Mouse (Mus musculus) liver, postnatal 0 days (tissue): Measurements from ENCODE around the gene Dpy19l3. TPM values are rescaled to one million over a fixed set of nuclear protein-coding genes. Genes with fewer than 3 reads are reported as not detected.

ENCODE experiments used
- ATAC-seq: fragments of 200-750 bp; cut with Nextera tagmentation; 2 replicates; pipeline ENCODE4 v1.8.0; 2017; ENCODE audit warnings: mild to moderate bottlenecking, moderate library complexity
- DNase-seq: peaks from one replicate; pipeline ENCODE4 v3.0.0-alpha.2; 2016
- H3K27ac ChIP-seq: fragments of 300-500 bp; sonication (generic); 2 replicates; pipeline ENCODE4 v1.5.1; 2014; ENCODE audit warnings: antibody characterized with exemption, moderate library complexity, mild to moderate bottlenecking, low read depth
- H3K27me3 ChIP-seq: fragments of 300-500 bp; sonication (generic); 2 replicates; pipeline ENCODE4 v1.6.1; 2014; ENCODE audit warnings: low read length, control low read depth, mixed read lengths; ENCODE audit not compliant: insufficient read depth
- H3K36me3 ChIP-seq: fragments of 300-500 bp; sonication (generic); replicated peaks from 2 replicates; pipeline ENCODE4 v1.6.1; 2014; ENCODE audit warnings: mild to moderate bottlenecking, control low read depth, low read length, moderate library complexity, mixed read lengths; ENCODE audit not compliant: insufficient read depth
- H3K4me1 ChIP-seq: fragments of 300-500 bp; sonication (generic); 2 replicates; pipeline ENCODE4 v1.6.1; 2014; ENCODE audit warnings: antibody characterized with exemption, mild to moderate bottlenecking, control low read depth; ENCODE audit not compliant: insufficient read depth
- H3K4me2 ChIP-seq: fragments of 300-500 bp; sonication (generic); 2 replicates; pipeline ENCODE4 v1.6.1; 2014; ENCODE audit warnings: low read depth, mild to moderate bottlenecking, low read length, moderate library complexity, mixed read lengths
- H3K4me3 ChIP-seq: fragments of 300-500 bp; sonication (generic); 2 replicates; pipeline ENCODE4 v1.5.1; 2014; ENCODE audit warnings: low read depth, low read length
- H3K9ac ChIP-seq: fragments of 300-500 bp; sonication (generic); replicated peaks from 2 replicates; pipeline ENCODE4 v1.6.1; 2014; ENCODE audit warnings: mild to moderate bottlenecking, moderate library complexity
- H3K9me3 ChIP-seq: fragments of 300-500 bp; sonication (generic); 2 replicates; pipeline ENCODE4 v1.6.1; 2016; ENCODE audit warnings: mild to moderate bottlenecking, control low read depth, low read length, mixed read lengths
- CTCF ChIP-seq: sonication (generic); IDR thresholded peaks from 2 replicates; pipeline ENCODE4 v1.5.1; 2016; ENCODE audit warnings: antibody characterized with exemption, low read depth
- EP300 ChIP-seq: IDR thresholded peaks from 2 replicates; pipeline ENCODE4 v1.6.1; 2016; ENCODE audit warnings: antibody characterized with exemption, low read depth, mild to moderate bottlenecking
- WGBS: fragments of 180-500 bp; shearing (Covaris S2); extraction: QIAGEN DNeasy Blood & Tissue Kit; methylation state at CpG from one replicate; pipeline ENCODE4 v1.1.7; 2014; ENCODE audit not compliant: insufficient replicate concordance; 5-methylcytosine and 5-hydroxymethylcytosine counted together
- polyA plus RNA-seq: library from polyadenylated mRNA; unstranded; fragments of >200 nt; fragmentation: Nextera tagmentation; extraction: Ambion mirVana; gene quantifications from 2 replicates; pipeline ENCODE4 v1.2.1, GENCODE M21; 2015

Dpy19l3 gene
- polyA plus RNA-seq, 1 experiment from 2014 or later, result 6.0 TPM

DNA sequence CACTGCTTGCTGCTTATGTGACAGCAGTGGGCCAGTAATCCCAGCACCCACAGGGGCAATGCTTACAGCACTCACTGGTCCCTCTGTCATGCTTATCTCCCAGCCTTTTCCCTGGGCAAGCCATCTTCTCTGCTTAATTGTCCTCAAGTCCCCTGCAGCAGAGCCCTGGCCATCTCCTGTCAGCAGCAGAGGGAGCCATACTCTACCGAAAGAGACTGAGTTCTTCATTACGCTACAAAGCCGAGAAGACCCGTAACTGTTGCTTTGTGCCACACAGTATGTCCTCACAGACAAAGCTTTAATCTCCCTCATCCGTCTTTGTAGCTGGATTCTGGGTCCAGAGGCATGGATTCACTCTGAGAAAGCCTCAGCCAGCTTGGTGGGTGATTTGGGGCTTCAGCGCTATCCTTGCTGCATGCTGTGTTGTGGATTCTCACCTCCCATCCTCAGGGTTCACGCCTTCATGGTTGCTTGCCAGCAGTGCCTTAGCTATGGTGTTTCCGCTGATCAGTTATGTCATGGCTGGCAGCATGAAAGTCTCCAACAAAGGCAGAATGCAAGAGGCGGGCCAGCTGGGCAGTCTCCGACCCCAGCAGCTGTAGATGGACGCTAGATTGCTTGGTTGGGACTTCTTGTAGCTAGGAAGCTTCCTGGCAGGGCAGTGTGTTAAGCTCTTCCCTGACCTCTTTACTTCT, 103.4 kb downstream of the Dpy19l3 start:
- peak; percentile 15; the same call in 1 of the 2 replicates for TF ChIP-seq CTCF
- no peak for TF ChIP-seq EP300
- 75% methylated on average over 11 of the region's 11 CpGs for WGBS
- Histone ChIP-seq H3K27me3 (no peaks in the 10 kb centered on the region), H3K4me2 (no peak overlapping the region), H3K4me1 (0 out of 2 replicates have a peak, but pooled peaks cover 4% of the 10 kb centered on the region), H3K4me3 (no peak overlapping the region), H3K9me3 (no peaks in the 10 kb centered on the region), H3K27ac (no peak overlapping the region), H3K9ac (no peak overlapping the region), H3K36me3 (no peaks in the 10 kb centered on the region)
- no peak for DNase-seq
- ATAC-seq, result no peak

DNA sequence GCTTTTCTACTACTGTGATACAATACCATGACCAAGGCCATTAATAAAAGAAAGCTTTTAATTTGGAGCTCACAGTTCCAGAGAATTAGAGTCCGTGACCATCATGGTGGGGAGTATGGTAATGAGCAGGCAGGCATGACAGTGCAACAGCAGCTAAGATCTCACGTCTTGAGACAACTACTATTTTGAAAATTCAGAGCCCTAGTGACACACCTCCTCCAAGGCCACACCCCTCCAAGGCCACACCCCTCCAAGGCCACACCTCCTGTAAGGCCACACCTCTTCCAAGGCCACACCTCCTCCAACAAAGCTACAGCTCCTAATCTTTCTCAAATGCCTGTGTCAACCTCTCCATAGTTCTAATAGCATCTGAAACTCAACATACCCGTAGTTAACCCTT, 105.2 kb downstream of the Dpy19l3 start:
- Histone ChIP-seq H3K27me3 (no peaks in the 10 kb centered on the region), H3K4me3 (no peak overlapping the region), H3K9ac (no peak overlapping the region), H3K4me2 (no peak overlapping the region), H3K36me3 (peaks cover 10% of the 10 kb centered on the region; the same call in 1 of the 2 replicates), H3K9me3 (no peaks in the 10 kb centered on the region), H3K27ac (no peak overlapping the region), H3K4me1 (0 out of 2 replicates have a peak, but pooled peaks cover 4% of the 10 kb centered on the region)
- no peak for TF ChIP-seq CTCF
- TF ChIP-seq EP300, result no peak
- 37% methylated on average over 3 of the region's 3 CpGs for WGBS
- ATAC-seq (peak; percentile 62), DNase-seq (peak; percentile 81)

DNA sequence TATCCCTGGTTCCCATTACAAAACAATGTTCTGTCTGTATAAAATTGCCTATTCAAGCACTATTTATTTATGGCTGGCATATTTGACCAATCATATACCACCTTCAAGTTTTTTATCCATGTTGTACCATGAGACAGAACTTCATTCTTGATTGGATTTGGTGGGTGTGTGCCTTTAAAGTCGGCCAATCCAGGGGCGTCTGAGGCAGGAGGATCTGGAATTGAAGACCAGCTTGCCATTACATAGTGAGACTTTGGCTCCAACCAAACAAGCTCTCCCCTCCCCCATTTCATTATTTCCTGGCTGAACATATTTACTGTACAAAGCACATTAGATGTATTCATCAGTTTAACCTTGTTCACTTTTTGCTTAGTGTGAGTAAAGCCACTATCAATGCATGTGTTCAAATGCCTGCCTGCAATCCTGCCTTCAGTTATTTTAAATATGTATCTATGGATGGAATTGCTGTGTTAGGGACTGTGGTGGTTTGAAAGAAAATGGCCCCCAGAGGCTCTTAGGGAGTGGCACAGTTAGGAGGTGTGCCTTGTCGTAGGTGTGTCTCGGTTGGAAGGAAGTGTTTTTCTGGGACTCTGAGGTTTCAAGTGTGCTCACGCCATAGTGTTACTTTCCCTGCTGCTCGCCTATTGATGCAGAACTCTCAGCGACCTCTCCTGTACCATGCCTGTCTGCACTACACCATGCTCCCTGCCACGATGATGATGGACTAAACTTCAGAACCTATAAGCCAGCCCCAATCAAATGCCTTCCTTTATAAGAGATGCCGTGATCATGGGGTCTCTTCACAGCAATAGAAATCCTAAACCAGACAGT, 105.8 kb downstream of the Dpy19l3 start:
- Histone ChIP-seq H3K4me1 (0 out of 2 replicates have a peak, but pooled peaks cover 4% of the 10 kb centered on the region), H3K9ac (no peak overlapping the region), H3K27me3 (no peaks in the 10 kb centered on the region), H3K27ac (no peak overlapping the region), H3K36me3 (peaks cover 15% of the 10 kb centered on the region), H3K9me3 (no peaks in the 10 kb centered on the region), H3K4me2 (no peak overlapping the region), H3K4me3 (no peak overlapping the region)
- 68% methylated on average over 9 of the region's 9 CpGs for WGBS
- no peak for TF ChIP-seq CTCF
- no peak for TF ChIP-seq EP300
- DNase-seq, result no peak
- no peak for ATAC-seq

DNA sequence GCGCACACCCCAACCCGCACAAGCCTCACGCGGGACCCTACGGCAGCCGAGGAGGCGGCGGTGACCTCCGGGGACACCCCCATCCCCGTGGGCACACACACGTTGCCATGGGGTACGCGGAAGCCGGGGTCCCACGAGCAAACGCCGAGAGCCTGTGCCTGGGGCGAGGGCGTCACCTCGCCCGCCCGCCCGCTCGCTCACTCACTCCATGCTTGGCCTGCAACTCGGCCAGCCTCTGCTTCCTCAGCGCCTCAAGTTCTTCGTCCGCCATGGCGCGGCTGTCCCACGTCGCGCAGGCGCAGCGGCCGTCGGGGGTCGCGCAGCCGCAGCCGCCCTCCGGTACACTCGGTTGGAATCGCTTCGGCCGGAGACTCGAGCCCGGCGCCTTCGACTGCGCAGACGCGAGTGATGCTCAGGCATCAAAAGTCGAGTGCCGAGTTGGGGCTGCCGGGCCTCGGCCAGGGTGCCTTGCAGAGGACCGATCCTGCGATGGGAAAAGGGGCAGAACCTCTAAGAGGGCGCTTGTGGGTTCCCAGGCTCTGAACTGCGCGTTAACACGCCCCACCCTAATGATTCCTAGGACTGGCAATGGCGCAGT, 107.1 kb downstream of the Dpy19l3 start, which contains the start of gene Pdcd5:
Gene Pdcd5 (minus strand): TSS at position 421 of the 598 bp plus-strand sequence.
- H3K27ac ChIP-seq, result peak within 1 kb of the TSS; percentile 77
- peak within 1 kb of the TSS; percentile 97 for H3K9ac ChIP-seq
- no peaks in the 10 kb centered on the region for H3K9me3 ChIP-seq
- H3K36me3 ChIP-seq, result peaks cover 20% of the 10 kb centered on the region
- ATAC-seq (peak; percentile 88), DNase-seq (peak; percentile 95)
- H3K4me3 ChIP-seq, result peak within 1 kb of the TSS; percentile 95
- H3K4me2 ChIP-seq, result peak within 1 kb of the TSS; percentile 89
- TF ChIP-seq CTCF, result no peak
- TF ChIP-seq EP300, result no peak
- H3K4me1 ChIP-seq, result 0 out of 2 replicates have a peak, but pooled peaks cover 4% of the 10 kb centered on the region
- under 1% methylated on average over 48 of the region's 64 CpGs for WGBS
- H3K27me3 ChIP-seq, result no peaks in the 10 kb centered on the region

DNA sequence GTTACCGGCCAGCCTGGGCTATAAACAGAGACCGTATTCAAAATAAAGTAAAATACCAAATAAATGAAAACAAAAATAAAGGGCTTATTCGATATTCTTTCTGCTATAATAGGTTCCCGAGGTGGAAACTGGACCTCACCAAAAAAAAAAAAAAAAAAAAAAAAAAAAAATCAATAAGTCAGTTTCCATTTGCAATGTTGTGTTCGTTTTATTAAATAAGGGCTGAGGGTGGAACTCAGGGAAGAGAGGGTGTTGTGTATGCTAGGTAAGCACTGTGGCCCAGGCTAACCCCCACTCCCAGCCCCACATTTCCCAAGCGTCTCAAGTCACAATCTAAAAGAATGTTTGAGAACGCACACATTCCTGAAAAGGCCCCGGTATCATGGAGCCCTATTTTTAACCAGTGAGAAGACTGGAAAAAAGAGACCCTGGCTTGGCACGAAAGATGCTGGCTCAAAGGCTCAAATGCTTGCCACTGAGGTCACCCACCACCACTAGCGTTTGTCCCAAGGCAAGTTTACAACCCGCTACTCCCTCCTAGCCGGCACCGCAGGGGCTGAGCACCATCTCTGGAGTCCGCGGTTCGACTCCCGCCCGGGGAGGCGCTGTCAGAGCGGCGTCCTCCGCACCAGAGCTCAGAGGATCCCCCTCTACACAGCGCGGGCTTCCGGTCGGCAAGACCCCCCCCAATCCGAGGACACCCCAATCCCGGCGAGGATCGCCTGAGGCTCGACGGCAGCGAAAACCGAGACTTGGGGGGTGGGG, 107.8 kb downstream of the Dpy19l3 start:
- TF ChIP-seq CTCF, result 0 out of 2 replicates have a peak, but pooled peaks have one; percentile 10
- no peak for TF ChIP-seq EP300
- Histone ChIP-seq H3K36me3 (peaks cover 23% of the 10 kb centered on the region), H3K4me2 (peak overlapping the region; percentile 89), H3K27ac (peak overlapping the region; percentile 77), H3K4me1 (0 out of 2 replicates have a peak, but pooled peaks cover 4% of the 10 kb centered on the region), H3K9me3 (no peaks in the 10 kb centered on the region), H3K4me3 (peak overlapping the region; percentile 95), H3K9ac (peak overlapping the region; percentile 97), H3K27me3 (no peaks in the 10 kb centered on the region)
- WGBS, result 11% methylated on average over 34 of the region's 34 CpGs
- peak; percentile 28 for ATAC-seq
- peak; percentile 58 for DNase-seq
